Mouse (Mus musculus): ENCODE results near the gene Thbs3. TPM values are rescaled to one million over a fixed set of nuclear protein-coding genes. Genes with fewer than 3 reads are reported as not detected.
"Not testable (repeated sequence)": the region's sequence is repeated elsewhere in the genome, so short reads cannot be mapped to it uniquely, and the experiment has no call there.

Thbs3 gene
- polyA plus RNA-seq, 1 experiment from 2014 or later: 20.4 TPM

GRCm38 (mm10) chr3:89203142-89203514, 11.9 kb upstream of the Thbs3 start:
- Histone ChIP-seq H3K4me3 (replicated peaks) (peak overlapping the region; percentile 48), H3K27ac (no peak overlapping the region), H3K4me2 (replicated peaks) (peak overlapping the region; percentile 68), H3K9ac (peak overlapping the region; percentile 39), H3K4me1 (replicated peaks) (peaks cover 4% of the 10 kb centered on the region), H3K27me3 (replicated peaks) (no peaks in the 10 kb centered on the region), H3K36me3 (peaks cover 22% of the 10 kb centered on the region), H3K9me3 (no peaks in the 10 kb centered on the region)
- peak; percentile 15; the same call in 1 of the 2 replicates for ATAC-seq
- 35% methylated on average over 5 of the region's 5 CpGs for WGBS

- 92% methylated on average over 7 of the region's 7 CpGs for WGBS
- H3K4me1 ChIP-seq (replicated peaks): peaks cover 4% of the 10 kb centered on the region
Observed at GRCm38 (mm10) chr3:89206079-89206478, 8.9 kb upstream of the Thbs3 start.

DNA sequence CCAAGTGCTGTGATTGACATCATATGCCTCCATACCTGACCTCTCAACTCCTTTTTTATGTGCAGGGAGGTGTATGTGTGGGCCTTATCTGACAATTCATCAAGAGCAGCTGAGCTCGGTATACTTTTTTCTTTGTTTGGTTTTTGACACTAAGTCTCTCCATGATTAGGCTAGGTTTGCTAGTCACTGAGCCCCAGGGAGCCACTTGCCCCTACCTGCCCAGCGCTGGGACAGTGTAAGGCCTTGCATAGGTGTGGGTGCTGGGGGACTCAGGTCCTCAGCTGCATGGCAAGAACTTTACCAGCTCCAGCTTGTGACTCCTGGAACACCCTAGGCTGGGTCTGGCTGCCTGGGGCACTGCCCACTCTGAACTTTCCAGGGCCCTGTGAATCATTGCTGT, 8.3 kb upstream of the Thbs3 start:
- Histone ChIP-seq H3K4me3 (replicated peaks) (no peak overlapping the region), H3K9me3 (no peaks in the 10 kb centered on the region), H3K27ac (no peak overlapping the region), H3K9ac (no peak overlapping the region), H3K4me2 (replicated peaks) (no peak overlapping the region), H3K27me3 (replicated peaks) (no peaks in the 10 kb centered on the region), H3K36me3 (peaks cover 45% of the 10 kb centered on the region), H3K4me1 (replicated peaks) (peaks cover 4% of the 10 kb centered on the region)
- WGBS: 82% methylated on average over 2 of the region's 2 CpGs
- no peak for ATAC-seq

More at GRCm38 (mm10) chr3:89206079-89206478, 8.9 kb upstream of the Thbs3 start:
- peaks cover 44% of the 10 kb centered on the region for H3K36me3 ChIP-seq
- no peak overlapping the region for H3K9ac ChIP-seq
- no peak overlapping the region for H3K27ac ChIP-seq
- H3K27me3 ChIP-seq (replicated peaks): no peaks in the 10 kb centered on the region
- no peak overlapping the region for H3K4me2 ChIP-seq (replicated peaks)
- H3K9me3 ChIP-seq: no peaks in the 10 kb centered on the region
- ATAC-seq: no peak
- H3K4me3 ChIP-seq (replicated peaks): no peak overlapping the region

DNA sequence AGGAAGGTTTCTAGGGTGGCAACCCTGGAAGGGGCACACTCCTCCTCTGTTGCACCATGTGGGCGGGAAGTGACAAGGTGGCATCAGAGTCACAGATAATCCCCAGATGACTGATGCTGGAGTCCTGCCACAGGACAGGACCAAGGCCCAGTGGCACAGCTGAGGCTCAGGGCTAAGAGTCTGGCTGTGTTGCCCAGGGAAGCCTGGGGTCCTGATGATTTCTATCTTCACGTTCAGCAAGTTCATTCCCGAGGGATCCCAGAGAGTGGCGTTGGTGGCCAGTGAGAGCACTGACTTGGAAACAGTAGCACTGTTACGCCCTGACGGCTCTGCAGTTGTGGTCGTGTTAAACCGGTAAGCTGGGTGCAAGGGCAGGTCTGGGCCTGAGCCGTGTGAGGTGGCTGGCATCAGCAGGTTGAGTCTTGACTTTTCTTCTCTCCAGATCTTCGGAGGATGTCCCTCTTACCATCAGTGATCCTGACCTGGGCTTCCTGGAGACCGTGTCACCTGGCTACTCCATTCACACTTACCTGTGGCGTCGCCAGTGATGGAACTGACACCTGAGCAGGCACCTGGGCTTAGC, 6.8 kb upstream of the Thbs3 start:
- no peaks in the 10 kb centered on the region for H3K9me3 ChIP-seq
- no peak for ATAC-seq
- H3K4me3 ChIP-seq (replicated peaks): no peak overlapping the region
- H3K27ac ChIP-seq: no peak overlapping the region
- no peak overlapping the region for H3K4me2 ChIP-seq (replicated peaks)
- WGBS: 87% methylated on average over 13 of the region's 13 CpGs
- H3K4me1 ChIP-seq (replicated peaks): peaks cover 10% of the 10 kb centered on the region
- no peaks in the 10 kb centered on the region for H3K27me3 ChIP-seq (replicated peaks)
- peaks cover 45% of the 10 kb centered on the region for H3K36me3 ChIP-seq
- no peak overlapping the region for H3K9ac ChIP-seq

DNA sequence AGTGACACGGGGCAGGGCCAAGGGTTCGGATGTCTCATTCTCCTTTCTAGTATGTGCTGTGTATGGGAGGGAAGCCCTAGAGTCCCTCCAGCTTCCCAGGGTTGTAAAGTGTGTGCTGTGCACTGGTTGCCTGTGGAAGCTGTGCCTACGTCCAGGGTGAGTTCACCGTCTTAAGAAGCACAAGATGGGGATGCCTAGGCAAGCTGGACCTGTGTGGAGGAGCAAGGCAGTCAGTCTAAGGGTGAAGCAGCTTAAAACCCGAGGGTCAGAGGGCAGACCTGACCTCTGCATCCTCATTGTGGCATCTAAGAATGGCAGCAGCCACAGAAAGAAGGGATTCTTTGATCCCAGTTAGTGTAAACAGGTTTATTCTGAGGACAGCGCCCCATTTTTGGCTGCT, 6.2 kb upstream of the Thbs3 start:
- 86% methylated on average over 6 of the region's 6 CpGs for WGBS
- Histone ChIP-seq H3K36me3 (peaks cover 45% of the 10 kb centered on the region), H3K9ac (no peak overlapping the region), H3K9me3 (no peaks in the 10 kb centered on the region), H3K4me3 (replicated peaks) (no peak overlapping the region), H3K27me3 (replicated peaks) (no peaks in the 10 kb centered on the region), H3K4me2 (replicated peaks) (no peak overlapping the region), H3K4me1 (replicated peaks) (peaks cover 7% of the 10 kb centered on the region), H3K27ac (no peak overlapping the region)
- no peak for ATAC-seq

DNA sequence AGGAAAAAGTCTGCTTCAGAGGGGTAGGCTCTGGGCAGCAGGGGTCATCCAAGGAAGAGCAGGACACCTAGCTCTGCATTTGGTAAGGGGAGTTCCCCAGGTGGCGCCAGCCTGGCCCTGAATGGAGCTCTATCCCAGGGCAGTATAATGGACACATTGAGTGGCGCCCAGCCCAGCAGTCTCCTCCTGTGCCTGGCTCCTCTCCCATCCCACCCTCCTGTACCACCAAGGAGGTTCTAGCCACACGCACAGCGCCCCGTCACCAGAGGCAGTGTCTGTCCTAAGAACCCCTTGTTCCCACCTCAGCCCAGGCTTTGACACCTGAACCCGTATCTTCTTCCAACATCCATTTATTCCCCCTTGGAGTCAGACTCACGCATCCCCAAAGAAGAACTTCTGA, 5.2 kb upstream of the Thbs3 start:
- H3K36me3 ChIP-seq: peaks cover 42% of the 10 kb centered on the region
- peaks cover 8% of the 10 kb centered on the region for H3K4me1 ChIP-seq (replicated peaks)
- no peak for ATAC-seq
- H3K9me3 ChIP-seq: no peaks in the 10 kb centered on the region
- no peak overlapping the region for H3K9ac ChIP-seq
- no peak overlapping the region for H3K4me3 ChIP-seq (replicated peaks)
- H3K4me2 ChIP-seq (replicated peaks): no peak overlapping the region
- H3K27me3 ChIP-seq (replicated peaks): no peaks in the 10 kb centered on the region
- 88% methylated on average over 7 of the region's 7 CpGs for WGBS
- no peak overlapping the region for H3K27ac ChIP-seq

DNA sequence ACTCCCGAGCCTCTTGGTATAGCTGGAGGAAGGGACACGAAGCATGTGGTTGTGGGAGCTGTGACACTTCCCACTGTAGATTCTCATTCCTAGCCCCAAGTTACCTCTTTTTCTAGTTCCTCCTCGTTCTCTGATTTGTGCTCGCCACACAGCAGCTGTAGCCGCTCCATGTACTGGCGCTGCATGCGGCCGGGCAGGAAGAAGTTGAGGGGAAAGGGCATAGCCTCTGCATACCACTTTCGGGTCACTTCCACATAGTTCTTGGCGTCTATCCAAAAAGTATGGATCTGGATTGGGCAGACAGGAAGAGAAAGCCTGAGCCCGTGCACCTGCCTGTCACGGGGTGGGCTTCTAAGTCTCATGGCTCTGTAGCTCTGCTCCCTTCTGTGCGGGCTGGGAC, 4.8 kb upstream of the Thbs3 start:
- peaks cover 42% of the 10 kb centered on the region for H3K36me3 ChIP-seq
- H3K27ac ChIP-seq: no peak overlapping the region
- H3K4me3 ChIP-seq (replicated peaks): no peak overlapping the region
- no peaks in the 10 kb centered on the region for H3K9me3 ChIP-seq
- 76% methylated on average over 13 of the region's 13 CpGs for WGBS
- no peak for ATAC-seq
- H3K27me3 ChIP-seq (replicated peaks): no peaks in the 10 kb centered on the region
- H3K4me2 ChIP-seq (replicated peaks): no peak overlapping the region
- H3K9ac ChIP-seq: no peak overlapping the region
- H3K4me1 ChIP-seq (replicated peaks): peaks cover 12% of the 10 kb centered on the region

- 78% methylated on average over 7 of the region's 7 CpGs for WGBS
- Histone ChIP-seq H3K27ac (no peak overlapping the region), H3K4me2 (replicated peaks) (no peak overlapping the region), H3K4me3 (replicated peaks) (no peak overlapping the region), H3K36me3 (peaks cover 42% of the 10 kb centered on the region), H3K27me3 (replicated peaks) (no peaks in the 10 kb centered on the region), H3K9ac (no peak overlapping the region), H3K9me3 (no peaks in the 10 kb centered on the region), H3K4me1 (replicated peaks) (peaks cover 18% of the 10 kb centered on the region)
- ATAC-seq: no peak
Observed at GRCm38 (mm10) chr3:89210731-89211130, 4.2 kb upstream of the Thbs3 start.

GRCm38 (mm10) chr3:89213803-89214530, 1.0 kb upstream of the Thbs3 start:
- Histone ChIP-seq H3K4me1 (replicated peaks) (peaks cover 22% of the 10 kb centered on the region), H3K27ac (peak overlapping the region; percentile 98), H3K4me2 (replicated peaks) (peak overlapping the region; percentile 87), H3K4me3 (replicated peaks) (peak overlapping the region; percentile 80), H3K9ac (peak overlapping the region; percentile 66), H3K9me3 (no peaks in the 10 kb centered on the region), H3K36me3 (peaks cover 15% of the 10 kb centered on the region), H3K27me3 (replicated peaks) (no peaks in the 10 kb centered on the region)
- under 1% methylated on average over 69 of the region's 69 CpGs for WGBS
- peak; percentile 94 for ATAC-seq

DNA sequence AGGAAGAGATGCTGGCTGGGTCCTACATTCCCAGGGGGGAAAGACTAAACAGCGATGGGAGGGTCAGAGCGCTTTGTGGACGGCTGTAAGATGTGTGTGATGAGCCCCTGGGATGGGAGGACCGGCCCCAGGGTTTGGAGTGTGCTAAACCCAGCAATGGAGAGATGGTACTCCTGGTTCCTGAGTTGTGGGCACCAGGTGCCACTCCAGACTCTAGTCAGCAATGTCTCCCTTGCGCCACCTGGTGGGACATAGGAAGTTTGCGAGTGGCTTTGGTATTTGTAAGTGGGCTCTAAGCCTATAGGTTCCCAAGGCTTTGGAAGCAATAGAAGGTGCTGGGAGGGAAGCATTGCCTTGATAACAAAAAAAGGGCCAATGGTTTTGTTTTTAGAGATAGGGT, 873 bp downstream of the Thbs3 start:
- 2% methylated on average over 6 of the region's 6 CpGs for whole genome bisulfite sequencing

DNA sequence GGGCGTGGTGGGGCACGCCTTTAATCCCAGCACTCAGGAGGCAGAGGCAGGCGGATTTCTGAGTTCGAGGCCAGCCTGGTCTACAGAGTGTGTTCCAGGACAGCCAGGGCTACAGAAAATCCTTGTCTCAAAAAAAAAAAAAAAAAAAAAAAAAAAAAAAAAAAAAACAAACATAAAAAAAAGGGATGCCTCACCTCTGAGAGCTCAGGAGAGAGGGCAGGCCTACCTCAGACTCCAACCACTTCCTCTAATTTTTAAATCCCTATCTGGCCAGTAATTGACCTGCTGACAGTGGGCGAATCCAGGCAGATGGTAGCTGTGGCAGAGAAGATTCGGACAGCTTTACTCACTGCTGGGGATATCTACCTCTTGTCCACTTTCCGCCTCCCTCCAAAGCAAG, 1.4 kb downstream of the Thbs3 start:
- not testable (repeated sequence) for H3K36me3 ChIP-seq; ATAC-seq; H3K4me3 ChIP-seq (replicated peaks); H3K27me3 ChIP-seq (replicated peaks); H3K9me3 ChIP-seq; H3K27ac ChIP-seq; H3K9ac ChIP-seq
- Histone ChIP-seq H3K4me1 (replicated peaks) (peaks cover 22% of the 10 kb centered on the region), H3K4me2 (replicated peaks) (peak overlapping the region; percentile 87; the same call in 1 of the 2 replicates)
- 74% methylated on average over 7 of the region's 7 CpGs for WGBS

More for the DNA sequence above, 873 bp downstream of the Thbs3 start:
- Histone ChIP-seq H3K9me3 (no peaks in the 10 kb centered on the region), H3K9ac (peak overlapping the region; percentile 66), H3K36me3 (0 out of 2 replicates have a peak, but pooled peaks cover 3% of the 10 kb centered on the region), H3K27ac (no peak overlapping the region), H3K27me3 (replicated peaks) (no peaks in the 10 kb centered on the region), H3K4me2 (replicated peaks) (peak overlapping the region; percentile 87), H3K4me1 (replicated peaks) (peaks cover 22% of the 10 kb centered on the region), H3K4me3 (replicated peaks) (peak overlapping the region; percentile 80)
- ATAC-seq: no peak

- no peak overlapping the region for H3K27ac ChIP-seq
- H3K4me1 ChIP-seq (replicated peaks): peaks cover 15% of the 10 kb centered on the region
- no peak overlapping the region for H3K4me2 ChIP-seq (replicated peaks)
- no peak overlapping the region for H3K4me3 ChIP-seq (replicated peaks)
- H3K27me3 ChIP-seq (replicated peaks): no peaks in the 10 kb centered on the region
- ATAC-seq: no peak
- no peaks in the 10 kb centered on the region for H3K9me3 ChIP-seq
- WGBS: 91% methylated on average over 1 of the region's 1 CpGs
- H3K36me3 ChIP-seq: no peaks in the 10 kb centered on the region
- H3K9ac ChIP-seq: no peak overlapping the region
Observed at GRCm38 (mm10) chr3:89218271-89218670, 3.3 kb downstream of the Thbs3 start.

GRCm38 (mm10) chr3:89219546-89219945, 4.6 kb downstream of the Thbs3 start:
- H3K27me3 ChIP-seq (replicated peaks): no peaks in the 10 kb centered on the region
- H3K9me3 ChIP-seq: no peaks in the 10 kb centered on the region
- no peak for ATAC-seq
- no peak overlapping the region for H3K4me3 ChIP-seq (replicated peaks)
- WGBS: 36% methylated on average over 8 of the region's 8 CpGs
- peaks cover 15% of the 10 kb centered on the region for H3K4me1 ChIP-seq (replicated peaks)
- no peaks in the 10 kb centered on the region for H3K36me3 ChIP-seq
- H3K9ac ChIP-seq: no peak overlapping the region
- H3K27ac ChIP-seq: no peak overlapping the region
- no peak overlapping the region for H3K4me2 ChIP-seq (replicated peaks)
